Mouse (Mus musculus) heart, adult 2 months (tissue): ENCODE data around the gene Ap1s1.

ENCODE experiments used
- CTCF ChIP-seq: fragments of 200-600 bp; IDR thresholded peaks from 2 replicates; pipeline ENCODE4 v1.8.1; 2022; ENCODE audit warnings: antibody characterized with exemption, mild to moderate bottlenecking, moderate library complexity
- EP300 ChIP-seq: fragments of 200-500 bp; IDR thresholded peaks from 2 replicates; pipeline ENCODE4 v1.6.1; 2011; ENCODE audit warnings: low read depth, low read length, control low read depth; ENCODE audit not compliant: insufficient read depth
- POLR2A ChIP-seq: fragments of 200-500 bp; IDR thresholded peaks from 2 replicates; pipeline ENCODE4 v1.6.1; 2011; ENCODE audit warnings: mild to moderate bottlenecking, low read depth, low read length, control low read depth; ENCODE audit not compliant: insufficient read depth

DNA sequence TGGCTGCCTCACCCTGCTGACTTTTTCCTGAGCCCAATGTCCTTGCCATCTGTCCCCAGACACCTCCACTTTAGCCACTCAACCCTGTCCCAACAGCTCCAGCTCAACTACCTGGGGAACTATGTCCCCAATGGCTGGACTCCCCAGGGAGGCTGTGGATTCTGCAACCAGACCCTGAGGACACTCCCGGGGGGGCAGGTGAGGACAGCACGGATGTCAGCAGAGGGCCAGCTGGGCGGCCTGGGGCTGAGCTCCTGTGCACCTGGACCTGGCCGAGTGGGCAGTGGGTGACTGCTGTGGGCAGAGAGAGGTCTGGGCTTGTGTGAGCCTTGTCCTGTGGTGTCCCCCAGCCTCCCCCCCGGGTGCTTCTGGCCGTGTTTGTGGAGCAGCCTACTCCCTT, 56.1 kb downstream of the Ap1s1 start:
- no peak for TF ChIP-seq POLR2A
- TF ChIP-seq CTCF: no peak
- no peak for TF ChIP-seq EP300
